Mouse (Mus musculus) ES-Bruce4 (cell line): ENCODE results near the gene Prickle2. TPM values are rescaled to one million over a fixed set of nuclear protein-coding genes. Genes with fewer than 3 reads are reported as not detected.

Experiments used
- H3K27ac ChIP-seq: 2 replicates; pipeline ENCODE4 v1.5.1; 2012; ENCODE audit warnings: low read length, inconsistent platforms; ENCODE audit not compliant: insufficient read depth
- H3K27me3 ChIP-seq: 2 replicates; pipeline ENCODE4 v1.6.1; 2012; ENCODE audit warnings: mild to moderate bottlenecking, low read length, inconsistent platforms; ENCODE audit not compliant: control insufficient read depth, poor library complexity, insufficient read depth, severe bottlenecking
- H3K36me3 ChIP-seq: 2 replicates; pipeline ENCODE4 v1.6.1; 2012; ENCODE audit warnings: inconsistent platforms, mild to moderate bottlenecking, low read length, moderate library complexity; ENCODE audit not compliant: control insufficient read depth, poor library complexity, insufficient read depth, severe bottlenecking
- H3K4me1 ChIP-seq: one replicate; pipeline ENCODE4 v1.8.1; 2011; ENCODE audit warnings: low read length; ENCODE audit not compliant: control insufficient read depth, insufficient read depth
- H3K4me3 ChIP-seq: 2 replicates; pipeline ENCODE4 v1.5.1; 2011; ENCODE audit warnings: low read depth, mild to moderate bottlenecking, low read length
- H3K9ac ChIP-seq: 2 replicates; pipeline ENCODE4 v1.6.1; 2012; ENCODE audit warnings: low read depth, mild to moderate bottlenecking, inconsistent platforms; ENCODE audit not compliant: poor library complexity, severe bottlenecking
- H3K9me3 ChIP-seq: replicated peaks from 2 replicates; pipeline ENCODE4 v1.6.1; 2012; ENCODE audit warnings: mild to moderate bottlenecking, low read length, inconsistent platforms; ENCODE audit not compliant: control insufficient read depth, poor library complexity, insufficient read depth, severe bottlenecking
- CTCF ChIP-seq: IDR thresholded peaks from one replicate; pipeline ENCODE4 v1.8.1; 2011; ENCODE audit warnings: low read depth, low read length
- EP300 ChIP-seq: IDR thresholded peaks from 2 replicates; pipeline ENCODE4 v1.6.1; 2011; ENCODE audit warnings: low read depth, low read length; ENCODE audit not compliant: insufficient read depth
- POLR2A ChIP-seq: IDR thresholded peaks from one replicate; pipeline ENCODE4 v1.8.1; 2011; ENCODE audit warnings: low read length; ENCODE audit not compliant: insufficient read depth
- polyA plus RNA-seq: library from polyadenylated mRNA; stranded (reverse); fragments of >200 nt; gene quantifications from 2 replicates; pipeline ENCODE4 v1.2.4, GENCODE M21; 2011; ENCODE audit warnings: low read depth; ENCODE audit not compliant: missing spikeins, insufficient read depth, insufficient read length

The Prickle2 gene
- 2.4 and 3.3 TPM in 2 replicates for polyA plus RNA-seq

GRCm38 (mm10) chr6:92706145-92706466, at the start of gene Prickle2:
Gene Prickle2, minus strand, starts transcription at chr6:92706155.
- Histone ChIP-seq H3K27me3 (no peaks in the 10 kb centered on the region), H3K27ac (no peak within 1 kb of the TSS), H3K9me3 (no peaks in the 10 kb centered on the region), H3K9ac (peak within 1 kb of the TSS; percentile 46), H3K4me1 (peaks cover 1% of the 10 kb centered on the region), H3K36me3 (no peaks in the 10 kb centered on the region), H3K4me3 (peak within 1 kb of the TSS; percentile 66)
- TF ChIP-seq EP300 (0 out of 2 replicates have a peak, but pooled peaks have one; percentile 6), POLR2A (no peak)

- H3K9ac ChIP-seq: no peak overlapping the region
- no peaks in the 10 kb centered on the region for H3K27me3 ChIP-seq
- H3K4me1 ChIP-seq: no peaks in the 10 kb centered on the region
- H3K4me3 ChIP-seq: no peak overlapping the region
- H3K36me3 ChIP-seq: no peaks in the 10 kb centered on the region
- no peak for TF ChIP-seq EP300
- TF ChIP-seq POLR2A: no peak
- TF ChIP-seq CTCF: no peak
- H3K9me3 ChIP-seq: no peaks in the 10 kb centered on the region
- no peak overlapping the region for H3K27ac ChIP-seq
Measured at GRCm38 (mm10) chr6:92752737-92753136, 46.8 kb upstream of the Prickle2 start.

GRCm38 (mm10) chr6:92749420-92749819, 43.5 kb upstream of the Prickle2 start:
- H3K4me1 ChIP-seq: no peaks in the 10 kb centered on the region
- no peak overlapping the region for H3K4me3 ChIP-seq
- TF ChIP-seq EP300: no peak
- TF ChIP-seq POLR2A: no peak
- no peak for TF ChIP-seq CTCF

GRCm38 (mm10) chr6:92743605-92744004, 37.6 kb upstream of the Prickle2 start:
- Histone ChIP-seq H3K9ac (no peak overlapping the region), H3K27me3 (no peaks in the 10 kb centered on the region), H3K36me3 (no peaks in the 10 kb centered on the region), H3K9me3 (no peaks in the 10 kb centered on the region), H3K4me1 (no peaks in the 10 kb centered on the region), H3K4me3 (peak overlapping the region; percentile 42), H3K27ac (no peak overlapping the region)
- TF ChIP-seq CTCF: peak; percentile 71
- TF ChIP-seq POLR2A: no peak

More at GRCm38 (mm10) chr6:92749420-92749819, 43.5 kb upstream of the Prickle2 start:
- Histone ChIP-seq H3K36me3 (no peaks in the 10 kb centered on the region), H3K9ac (no peak overlapping the region), H3K9me3 (no peaks in the 10 kb centered on the region), H3K27me3 (no peaks in the 10 kb centered on the region), H3K27ac (no peak overlapping the region)

- no peak overlapping the region for H3K4me3 ChIP-seq
- H3K4me1 ChIP-seq: no peaks in the 10 kb centered on the region
- no peaks in the 10 kb centered on the region for H3K36me3 ChIP-seq
- H3K27me3 ChIP-seq: no peaks in the 10 kb centered on the region
- TF ChIP-seq EP300 (no peak), POLR2A (no peak), CTCF (no peak)
- H3K9me3 ChIP-seq: peaks cover 8% of the 10 kb centered on the region
- no peak overlapping the region for H3K9ac ChIP-seq
- H3K27ac ChIP-seq: no peak overlapping the region
Measured at GRCm38 (mm10) chr6:92737116-92737515, 31.2 kb upstream of the Prickle2 start.

GRCm38 (mm10) chr6:92733651-92734050, 27.7 kb upstream of the Prickle2 start:
- Histone ChIP-seq H3K9ac (no peak overlapping the region), H3K27ac (no peak overlapping the region), H3K4me3 (no peak overlapping the region), H3K9me3 (peaks cover 8% of the 10 kb centered on the region), H3K4me1 (no peaks in the 10 kb centered on the region), H3K27me3 (no peaks in the 10 kb centered on the region), H3K36me3 (no peaks in the 10 kb centered on the region)
- no peak for TF ChIP-seq EP300
- TF ChIP-seq CTCF: no peak
- no peak for TF ChIP-seq POLR2A
